Mouse (Mus musculus) forebrain, postnatal 0 days (tissue): Measurements from ENCODE around the gene Fkbp5. TPM values are rescaled to one million over a fixed set of nuclear protein-coding genes. Genes with fewer than 3 reads are reported as not detected.

Experiments used
- ATAC-seq: fragments of 200-750 bp; cut with Nextera tagmentation; 2 replicates; pipeline ENCODE4 v1.8.0; 2017; ENCODE audit warnings: mild to moderate bottlenecking, moderate library complexity
- DNase-seq: peaks from one replicate; pipeline ENCODE4 v3.0.0-alpha.2; 2015
- H3K27ac ChIP-seq: fragments of 300-500 bp; sonication (generic); 2 replicates; pipeline ENCODE4 v1.5.1; 2014; ENCODE audit warnings: low read depth, mild to moderate bottlenecking, antibody characterized with exemption, low read length, moderate library complexity, mixed read lengths
- H3K27me3 ChIP-seq: fragments of 300-500 bp; sonication (generic); 2 replicates; pipeline ENCODE4 v1.6.1; 2014; ENCODE audit warnings: mild to moderate bottlenecking, low read length, mixed read lengths; ENCODE audit not compliant: insufficient read depth
- H3K36me3 ChIP-seq: fragments of 300-500 bp; sonication (generic); 2 replicates; pipeline ENCODE4 v1.6.1; 2014; ENCODE audit warnings: mild to moderate bottlenecking, moderate library complexity; ENCODE audit not compliant: insufficient read depth
- H3K4me1 ChIP-seq: fragments of 300-500 bp; sonication (generic); 2 replicates; pipeline ENCODE4 v1.6.1; 2014; ENCODE audit warnings: antibody characterized with exemption; ENCODE audit not compliant: insufficient read depth
- H3K4me2 ChIP-seq: fragments of 300-500 bp; sonication (generic); 2 replicates; pipeline ENCODE4 v1.6.1; 2014; ENCODE audit warnings: low read depth, mild to moderate bottlenecking, moderate library complexity
- H3K4me3 ChIP-seq: fragments of 300-500 bp; sonication (generic); 2 replicates; pipeline ENCODE4 v1.5.1; 2014; ENCODE audit warnings: low read depth, low read length, mixed read lengths
- H3K9ac ChIP-seq: fragments of 300-500 bp; sonication (generic); 2 replicates; pipeline ENCODE4 v1.6.1; 2014; ENCODE audit warnings: mild to moderate bottlenecking
- H3K9me3 ChIP-seq: fragments of 300-500 bp; sonication (generic); 2 replicates; pipeline ENCODE4 v1.6.1; 2016; ENCODE audit warnings: low read length
- CTCF ChIP-seq: sonication (generic); IDR thresholded peaks from 2 replicates; pipeline ENCODE4 v1.5.1; 2016; ENCODE audit warnings: antibody characterized with exemption, control low read depth, low read depth
- WGBS: fragments of 180-500 bp; shearing (Covaris S2); extraction: QIAGEN DNeasy Blood & Tissue Kit; methylation state at CpG from one replicate; pipeline ENCODE4 v1.1.7; 2014; 5-methylcytosine and 5-hydroxymethylcytosine counted together
- polyA plus RNA-seq: library from polyadenylated mRNA; unstranded; fragments of >200 nt; fragmentation: Nextera tagmentation; extraction: Ambion mirVana; gene quantifications from 2 replicates; pipeline ENCODE4 v1.2.1, GENCODE M21; 2015
- total RNA-seq: library from RNA; depleted of rRNA; stranded (reverse); fragments of >200 nt; gene quantifications from 2 replicates; pipeline ENCODE4 v1.2.3, GENCODE M21; 2014

Fkbp5 gene
- total and polyA plus RNA-seq, 2 experiments from 2014 or later = 21.1 to 37.3 TPM

DNA sequence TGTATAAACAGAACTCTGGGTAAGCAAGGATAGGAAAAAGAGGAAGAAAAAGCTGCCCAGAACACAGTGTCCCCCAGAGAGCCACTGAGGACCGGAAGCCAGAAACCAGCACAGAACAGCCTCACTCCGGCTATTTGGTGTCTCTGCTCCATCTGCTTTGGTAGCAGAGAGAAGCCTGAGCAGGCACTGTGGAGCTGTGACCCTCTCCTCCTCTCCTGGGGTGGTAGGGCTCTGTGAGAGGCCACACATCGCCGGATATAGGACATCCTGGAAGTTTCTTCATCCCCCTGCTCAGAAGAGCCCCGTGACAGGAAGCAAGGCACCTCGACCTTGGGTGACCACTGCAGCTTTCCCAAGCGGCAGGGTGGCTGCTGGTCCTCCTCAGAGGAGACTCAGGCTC lies 3.5 kb downstream of the Fkbp5 start:
- Histone ChIP-seq H3K4me2 (no peak overlapping the region), H3K27me3 (no peaks in the 10 kb centered on the region), H3K9me3 (no peaks in the 10 kb centered on the region), H3K4me1 (peaks cover 6% of the 10 kb centered on the region; the same call in 1 of the 2 replicates), H3K4me3 (no peak overlapping the region), H3K36me3 (no peaks in the 10 kb centered on the region), H3K9ac (no peak overlapping the region), H3K27ac (no peak overlapping the region)
- DNase-seq (no peak), ATAC-seq (no peak)
- whole genome bisulfite sequencing = 79% methylated on average over 7 of the region's 7 CpGs
- no peak for TF ChIP-seq CTCF

DNA sequence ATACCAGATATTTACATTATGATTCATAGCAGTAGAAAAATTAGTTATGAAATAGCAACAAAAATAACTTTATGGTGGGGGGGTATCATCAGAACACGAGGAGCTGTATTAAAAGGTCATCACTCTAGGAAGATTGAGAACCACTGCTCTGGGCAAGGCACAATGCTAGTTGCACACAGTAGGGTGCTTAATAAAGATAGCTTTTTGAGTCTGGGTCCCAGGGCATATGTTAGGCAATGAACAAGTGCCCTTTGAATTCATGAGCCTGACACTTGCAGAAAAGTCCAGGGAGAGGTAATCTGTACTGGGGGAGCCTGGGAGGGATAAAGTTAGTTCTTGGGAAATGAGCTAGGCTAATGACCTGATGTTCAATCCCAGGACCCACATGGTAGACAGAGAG lies 4.0 kb downstream of the Fkbp5 start:
- ATAC-seq (no peak), DNase-seq (no peak)
- H3K4me1 ChIP-seq = peaks cover 6% of the 10 kb centered on the region; the same call in 1 of the 2 replicates
- no peaks in the 10 kb centered on the region for H3K9me3 ChIP-seq
- WGBS = 80% methylated on average over 1 of the region's 1 CpGs
- no peak overlapping the region for H3K9ac ChIP-seq
- H3K4me3 ChIP-seq = no peak overlapping the region
- H3K27me3 ChIP-seq = no peaks in the 10 kb centered on the region
- H3K27ac ChIP-seq = no peak overlapping the region
- no peaks in the 10 kb centered on the region for H3K36me3 ChIP-seq
- no peak for TF ChIP-seq CTCF
- H3K4me2 ChIP-seq = no peak overlapping the region

DNA sequence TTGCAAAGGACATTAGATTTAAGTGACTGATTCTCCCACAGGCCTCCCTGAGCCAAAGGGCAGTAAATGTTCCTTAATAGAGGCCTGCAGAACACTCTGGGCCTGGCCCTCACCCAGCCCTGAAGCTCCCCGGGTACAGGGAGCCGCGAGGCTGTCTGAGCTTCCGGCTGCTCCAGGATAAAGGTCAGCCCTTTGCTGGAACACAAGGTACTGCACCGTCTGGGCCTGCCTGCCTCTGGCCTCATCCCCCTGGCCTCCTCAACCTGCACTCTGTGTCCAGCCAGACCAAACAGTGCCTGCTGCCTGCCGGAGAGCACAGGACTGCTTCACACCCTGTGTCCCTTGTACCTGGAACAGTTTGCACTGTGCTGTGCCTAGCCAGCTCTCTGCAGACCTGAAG lies 4.6 kb downstream of the Fkbp5 start:
- no peaks in the 10 kb centered on the region for H3K9me3 ChIP-seq
- no peaks in the 10 kb centered on the region for H3K27me3 ChIP-seq
- no peak overlapping the region for H3K4me3 ChIP-seq
- H3K27ac ChIP-seq = no peak overlapping the region
- H3K4me1 ChIP-seq = peaks cover 4% of the 10 kb centered on the region; the same call in 1 of the 2 replicates
- H3K36me3 ChIP-seq = no peaks in the 10 kb centered on the region
- WGBS = 55% methylated on average over 6 of the region's 6 CpGs
- no peak overlapping the region for H3K9ac ChIP-seq
- H3K4me2 ChIP-seq = no peak overlapping the region
- ATAC-seq (no peak), DNase-seq (no peak)
- no peak for TF ChIP-seq CTCF

DNA sequence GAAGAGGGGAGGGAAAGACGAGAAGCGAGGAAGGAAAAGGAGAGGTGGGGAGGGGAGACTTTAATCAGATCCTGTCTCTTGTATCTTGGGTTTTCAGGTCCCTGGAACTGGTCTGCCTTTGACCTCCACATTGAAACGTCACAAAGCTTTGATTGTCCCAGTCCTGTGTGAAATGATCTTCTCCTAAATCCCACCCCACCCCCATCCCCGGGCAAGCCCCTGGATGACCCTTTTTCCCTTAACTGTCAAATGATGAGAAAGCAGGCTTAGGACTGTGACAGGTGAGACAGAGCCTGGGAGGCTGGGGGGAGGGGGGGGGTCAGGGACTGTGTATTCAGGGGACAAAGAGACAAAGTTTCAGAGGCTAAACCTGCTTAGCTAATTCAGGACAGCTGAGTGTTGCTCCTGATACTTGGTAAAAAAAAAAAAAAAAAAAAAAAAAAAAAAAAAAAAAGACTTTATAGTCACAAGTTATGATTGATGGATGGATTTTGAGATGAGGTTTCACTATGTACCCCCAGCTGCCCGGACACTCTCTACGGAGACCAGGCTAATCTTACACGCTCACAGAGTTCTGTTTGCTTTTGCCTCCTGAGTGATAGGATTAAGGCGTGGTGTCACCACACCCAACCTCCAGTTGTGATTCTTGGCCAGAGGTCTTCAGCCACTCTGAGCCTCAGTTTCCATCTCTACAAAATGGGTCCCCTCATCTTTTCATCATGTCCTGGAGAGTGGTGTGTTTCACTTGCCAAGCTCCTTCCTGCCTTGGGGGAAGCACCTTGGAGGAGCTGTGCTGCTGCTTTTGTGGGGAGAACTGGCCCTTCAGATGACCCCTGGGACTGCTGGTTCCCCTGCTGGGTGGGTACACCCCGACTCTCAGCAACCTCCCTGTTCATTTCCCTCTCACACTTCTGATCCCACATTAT lies 5.4 kb downstream of the Fkbp5 start:
- H3K36me3 ChIP-seq = no peaks in the 10 kb centered on the region
- no peaks in the 10 kb centered on the region for H3K9me3 ChIP-seq
- WGBS = 44% methylated on average over 9 of the region's 9 CpGs
- H3K9ac ChIP-seq = no peak overlapping the region
- no peak overlapping the region for H3K4me2 ChIP-seq
- no peak for DNase-seq
- no peaks in the 10 kb centered on the region for H3K27me3 ChIP-seq
- no peak overlapping the region for H3K4me3 ChIP-seq
- ATAC-seq = no peak
- TF ChIP-seq CTCF = no peak
- H3K4me1 ChIP-seq = no peaks in the 10 kb centered on the region
- H3K27ac ChIP-seq = no peak overlapping the region

DNA sequence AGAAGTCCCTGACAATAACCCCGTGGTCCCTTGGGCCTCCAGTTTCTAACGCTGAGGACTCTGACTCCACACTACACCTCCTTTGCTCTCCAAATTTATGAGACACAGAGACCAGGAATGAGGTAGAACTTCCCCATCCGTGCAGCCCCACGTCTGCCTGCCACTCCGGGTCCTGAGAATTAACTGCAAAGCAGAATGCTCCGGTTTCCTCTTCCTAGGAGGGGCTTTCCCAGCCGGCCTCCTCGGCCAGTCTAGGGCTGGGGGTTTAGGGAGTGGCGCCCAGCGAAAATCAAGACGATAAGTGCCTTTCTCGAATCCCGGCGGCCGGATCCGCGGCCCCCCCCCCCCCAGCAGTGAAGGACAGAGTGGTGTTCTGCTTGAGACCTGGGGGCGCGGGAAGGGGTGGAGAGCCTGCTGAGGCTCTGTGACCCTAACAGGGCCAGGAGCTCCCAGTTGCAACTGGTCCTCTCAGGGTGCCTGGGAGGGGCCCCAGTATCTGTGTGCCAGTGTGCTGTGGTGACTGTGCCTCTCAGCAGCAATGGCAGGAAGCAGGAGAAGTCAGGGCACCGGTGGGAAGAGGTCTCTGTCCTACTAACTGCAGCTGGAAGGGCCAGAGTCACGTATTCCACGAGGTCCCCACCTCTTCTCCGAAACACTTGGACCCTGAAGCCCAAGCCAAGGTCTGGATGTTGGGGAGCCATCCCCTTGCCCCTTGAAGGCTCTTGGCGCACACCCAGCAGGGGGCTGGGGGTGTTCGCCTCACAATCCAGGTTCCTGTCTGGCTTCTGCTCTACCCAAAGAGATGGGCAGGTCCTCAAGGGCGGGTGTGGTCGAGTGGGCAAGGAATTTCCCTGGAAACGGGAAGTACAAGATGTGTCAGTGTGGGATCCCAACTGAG lies 6.6 kb downstream of the Fkbp5 start:
- no peaks in the 10 kb centered on the region for H3K27me3 ChIP-seq
- H3K4me1 ChIP-seq = no peaks in the 10 kb centered on the region
- no peaks in the 10 kb centered on the region for H3K36me3 ChIP-seq
- 9% methylated on average over 28 of the region's 28 CpGs for WGBS
- DNase-seq (no peak), ATAC-seq (no peak)
- peak overlapping the region; percentile 5; the same call in 1 of the 2 replicates for H3K4me2 ChIP-seq
- no peak overlapping the region for H3K27ac ChIP-seq
- H3K9ac ChIP-seq = no peak overlapping the region
- no peaks in the 10 kb centered on the region for H3K9me3 ChIP-seq
- H3K4me3 ChIP-seq = no peak overlapping the region
- TF ChIP-seq CTCF = no peak

DNA sequence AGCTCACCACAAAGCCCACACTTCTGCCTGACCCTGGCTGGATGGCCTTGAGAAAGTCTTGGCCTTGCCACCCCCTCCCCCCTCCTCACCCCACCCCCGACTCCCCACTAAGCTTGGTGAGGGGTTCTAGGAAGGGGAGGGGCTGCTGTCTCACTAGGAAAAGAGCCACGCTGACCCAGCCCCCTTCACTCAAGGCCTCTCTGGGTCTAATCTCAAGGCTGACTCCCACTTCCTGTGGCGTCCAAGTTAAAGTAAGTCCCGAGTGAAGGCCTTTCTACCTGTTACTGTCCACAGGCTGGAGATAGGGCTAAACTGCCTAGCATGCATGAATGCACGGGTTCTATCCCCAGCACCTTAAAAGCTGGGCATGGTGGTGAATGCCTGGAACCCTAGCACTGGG lies 9.8 kb downstream of the Fkbp5 start:
- Histone ChIP-seq H3K27me3 (no peaks in the 10 kb centered on the region), H3K4me2 (no peak overlapping the region), H3K9ac (no peak overlapping the region), H3K4me1 (no peaks in the 10 kb centered on the region), H3K4me3 (no peak overlapping the region), H3K27ac (no peak overlapping the region), H3K9me3 (no peaks in the 10 kb centered on the region), H3K36me3 (no peaks in the 10 kb centered on the region)
- ATAC-seq (no peak), DNase-seq (no peak)
- TF ChIP-seq CTCF = no peak
- 31% methylated on average over 5 of the region's 5 CpGs for WGBS
